Mouse (Mus musculus) layer of hippocampus, adult 8-10 months (tissue): ENCODE measurements around the gene Dusp19. TPM values are rescaled to one million over a fixed set of nuclear protein-coding genes. Genes with fewer than 3 reads are reported as not detected.

Experiments used
- DNase-seq, 2 experiments: peaks; one replicate each; pipeline ENCODE4 v3.0.0; 2022; ENCODE audit warnings: low spot score in 2 of 2
- total RNA-seq, 4 experiments: library from RNA; stranded (reverse); gene quantifications; 2 replicates each; pipeline ENCODE4 v1.2.4; 2022

The Dusp19 gene
- total RNA-seq: 10 to 100 TPM; 23.2 to 30.7 (median 26.7) TPM

GRCm38 (mm10) chr2:80616854-80617737, at the start of gene Dusp19, which contains the start of gene Nup35:
TSS of gene Dusp19 (plus strand) at chr2:80617045.
TSS of gene Nup35 (plus strand) at chr2:80617236.
- DNase-seq: peak; percentile 94 to 98

- DNase-seq: no peak
These were observed 49.4 kb upstream of the Dusp19 start for GRCm38 (mm10) chr2:80567411-80567810.

- DNase-seq: no peak
These were observed 46.2 kb upstream of the Dusp19 start for GRCm38 (mm10) chr2:80570656-80571055.

GRCm38 (mm10) chr2:80577286-80577685, 39.6 kb upstream of the Dusp19 start:
- no peak for DNase-seq

- no peak for DNase-seq
These were observed 37.5 kb upstream of the Dusp19 start for GRCm38 (mm10) chr2:80579253-80579891.

GRCm38 (mm10) chr2:80580311-80580961, 36.4 kb upstream of the Dusp19 start:
- no peak for DNase-seq

GRCm38 (mm10) chr2:80581043-80581711, 35.7 kb upstream of the Dusp19 start, which contains the start of gene Nckap1:
TSS of gene Nckap1 (minus strand) at chr2:80581380.
- peak; percentile 75 to 84 for DNase-seq

GRCm38 (mm10) chr2:80582356-80582755, 34.5 kb upstream of the Dusp19 start:
- DNase-seq: no peak

GRCm38 (mm10) chr2:80594215-80594918, 22.5 kb upstream of the Dusp19 start:
- DNase-seq: peak; percentile 55 to 60

- peak in 1 of 2 experiments; percentile 54 for DNase-seq
These were observed 19.9 kb upstream of the Dusp19 start for GRCm38 (mm10) chr2:80596960-80597359.

- DNase-seq: no peak
These were observed 17.0 kb upstream of the Dusp19 start for GRCm38 (mm10) chr2:80599850-80600249.

GRCm38 (mm10) chr2:80600611-80601010, 16.2 kb upstream of the Dusp19 start:
- no peak for DNase-seq

- DNase-seq: no peak
These were observed 14.1 kb upstream of the Dusp19 start for GRCm38 (mm10) chr2:80602756-80603155.

- DNase-seq: peak in 1 of 2 experiments; percentile 38
These were observed 12.9 kb upstream of the Dusp19 start for GRCm38 (mm10) chr2:80603771-80604426.

GRCm38 (mm10) chr2:80612286-80612685, 4.6 kb upstream of the Dusp19 start:
- DNase-seq: peak; percentile 41 to 43

GRCm38 (mm10) chr2:80612796-80613195, 4.0 kb upstream of the Dusp19 start:
- DNase-seq: peak; percentile 67 to 78

GRCm38 (mm10) chr2:80618991-80619390, 2.1 kb downstream of the Dusp19 start:
- DNase-seq: no peak

GRCm38 (mm10) chr2:80621921-80622320, 5.1 kb downstream of the Dusp19 start:
- DNase-seq: no peak

- no peak for DNase-seq
These were observed 7.7 kb downstream of the Dusp19 start for GRCm38 (mm10) chr2:80624523-80624922.
